Mouse (Mus musculus) Patski (cell line): ENCODE measurements around the gene Clcn3. TPM values are rescaled to one million over a fixed set of nuclear protein-coding genes. Genes with fewer than 3 reads are reported as not detected.

Experiments used
- ATAC-seq: fragments of 100-300 bp; one replicate; pipeline ENCODE4 v1.8.0; 2021
- CTCF ChIA-PET: fragments of 350-600 bp; sonication (Branson Sonifier 250); formaldehyde crosslinking; loops from one replicate; lab custom pipeline; 2022; ENCODE audit warnings: inconsistent platforms; lab: Charles Lee
- POLR2A ChIA-PET: fragments of 350-600 bp; sonication (Branson Sonifier 250); formaldehyde crosslinking; loops from one replicate; lab custom pipeline; 2022; ENCODE audit warnings: antibody characterized with exemption, inconsistent platforms; lab: Charles Lee
- DNase-seq: peaks from one replicate; pipeline ENCODE4 v3.0.0-alpha.2; 2011; ENCODE audit warnings: low read depth, low spot score
- H3K27me3 ChIP-seq: fragments of 371-371 bp; one replicate; pipeline ENCODE4 v1.5.1; 2021
- CTCF ChIP-seq: fragments of 100-300 bp; IDR thresholded peaks from one replicate; pipeline ENCODE4 v1.5.1; 2021
- in situ Hi-C: fragments of 300-500 bp; cut with MboI; formaldehyde crosslinking; loops from 3 replicates; pipeline ENCODE4 v1.11.1; 2018; ENCODE audit warnings: low pct_unique_long_range_greater_than_20kb, mixed read lengths
- polyA plus RNA-seq: library from polyadenylated mRNA; unstranded; gene quantifications from one replicate; pipeline ENCODE4 v1.2.3, GENCODE M21; 2021

Gene Clcn3
- polyA plus RNA-seq, 1 experiment from 2014 or later = 55.5 TPM

- DNase-seq = no peak
- in situ Hi-C loops = no loop called here
- peak; percentile 31 for ATAC-seq
- CTCF ChIA-PET = interaction anchor here (0.9 kb wide), 1 partner anchor 12 kb away, joined by 3 read pairs; no protein-coding TSS in a partner anchor
- POLR2A ChIA-PET = no interaction called here
- no peaks in the 10 kb centered on the region for H3K27me3 ChIP-seq
- no peak for TF ChIP-seq CTCF
Observed at GRCm38 (mm10) chr8:60919069-60919468, 64.0 kb downstream of the Clcn3 start.

GRCm38 (mm10) chr8:60912554-60912953, 70.5 kb downstream of the Clcn3 start:
- in situ Hi-C loops = no loop called here
- POLR2A ChIA-PET = interaction anchor here (0.6 kb wide), 1 partner anchor 33 kb away, joined by 3 read pairs; no protein-coding TSS in a partner anchor
- no peak for DNase-seq
- no peaks in the 10 kb centered on the region for H3K27me3 ChIP-seq
- CTCF ChIA-PET = no interaction called here
- ATAC-seq = no peak
- no peak for TF ChIP-seq CTCF

GRCm38 (mm10) chr8:60912081-60912480, 71.0 kb downstream of the Clcn3 start:
- CTCF ChIA-PET = no interaction called here
- no peaks in the 10 kb centered on the region for H3K27me3 ChIP-seq
- TF ChIP-seq CTCF = no peak
- POLR2A ChIA-PET = interaction anchor here (0.6 kb wide), 1 partner anchor 33 kb away, joined by 3 read pairs; no protein-coding TSS in a partner anchor
- DNase-seq = no peak
- in situ Hi-C loops = no loop called here
- no peak for ATAC-seq

DNA sequence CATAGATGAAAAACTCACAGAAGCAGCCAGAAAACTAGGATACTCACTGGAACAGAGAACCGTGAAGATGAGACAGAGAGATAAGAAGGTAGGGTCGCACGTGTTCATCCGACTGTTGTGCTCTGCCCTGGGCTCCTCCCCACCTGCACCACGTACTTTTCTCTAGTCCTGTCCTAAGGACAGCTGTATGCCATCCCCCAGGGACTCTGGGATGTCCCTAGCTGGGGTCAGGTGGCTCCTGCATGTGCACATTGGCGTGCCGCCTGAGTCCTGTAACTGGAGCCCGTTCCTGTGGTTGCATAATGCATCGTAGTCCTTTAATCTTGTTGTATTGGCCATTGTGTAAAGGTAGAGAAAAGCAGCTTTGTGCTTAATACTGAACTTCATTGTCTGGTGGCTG, 83.0 kb downstream of the Clcn3 start:
- in situ Hi-C loops = no loop called here
- H3K27me3 ChIP-seq = no peaks in the 10 kb centered on the region
- POLR2A ChIA-PET = no interaction called here
- CTCF ChIA-PET = no interaction called here
- DNase-seq (no peak), ATAC-seq (no peak)
- no peak for TF ChIP-seq CTCF

DNA sequence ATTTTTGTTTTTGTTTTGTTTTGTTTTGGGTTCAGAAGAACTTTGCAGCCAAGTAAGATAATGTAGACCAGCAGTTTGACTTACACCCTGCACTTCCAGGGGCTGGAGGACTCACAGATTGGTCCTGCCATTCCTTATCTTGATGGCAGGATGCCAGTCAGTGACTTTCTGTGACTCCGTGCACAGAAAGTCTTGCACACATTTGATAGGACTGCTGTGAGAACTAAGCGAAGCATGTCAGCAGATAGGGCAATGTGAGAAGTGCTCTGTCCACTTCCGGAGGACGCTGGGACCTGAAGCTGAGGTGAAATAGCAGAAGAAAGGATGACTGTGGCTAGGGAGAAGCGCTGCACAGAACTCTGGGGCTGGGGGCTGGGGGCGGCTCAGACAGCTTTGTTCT, 87.2 kb downstream of the Clcn3 start:
- DNase-seq (no peak), ATAC-seq (no peak)
- H3K27me3 ChIP-seq = no peaks in the 10 kb centered on the region
- POLR2A ChIA-PET = no interaction called here
- in situ Hi-C loops = no loop called here
- no peak for TF ChIP-seq CTCF
- CTCF ChIA-PET = interaction anchor here (0.6 to 1.4 kb wide), 2 partner anchors 57 kb away, joined by 3 read pairs; no protein-coding TSS in a partner anchor

DNA sequence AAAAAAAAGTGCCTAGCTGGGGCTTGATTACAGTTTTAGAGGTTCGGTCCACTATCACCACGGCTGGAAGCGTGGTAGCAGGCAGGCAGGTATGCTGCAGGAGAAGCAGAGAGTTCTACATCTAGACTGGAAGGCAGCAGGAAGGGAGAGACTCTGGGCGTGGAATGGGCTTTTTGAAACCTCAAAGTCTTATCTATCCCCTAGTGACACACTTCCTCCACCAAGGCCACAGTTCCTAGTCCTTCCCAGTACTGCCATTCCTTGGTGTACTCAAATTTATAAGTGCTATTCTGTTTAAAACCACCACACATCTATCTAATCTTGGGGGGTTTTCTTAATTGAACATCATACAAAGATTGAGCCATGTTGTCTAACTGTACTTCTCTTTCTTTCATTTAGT, 91.3 kb downstream of the Clcn3 start:
- no peaks in the 10 kb centered on the region for H3K27me3 ChIP-seq
- DNase-seq (no peak), ATAC-seq (no peak)
- ChIA-PET POLR2A (no interaction called here), CTCF (interaction anchor here (0.7 to 1.4 kb wide), 3 partner anchors 9 to 13 kb away, joined by 3 read pairs; no protein-coding TSS in a partner anchor)
- no peak for TF ChIP-seq CTCF
- in situ Hi-C loops = no loop called here

GRCm38 (mm10) chr8:60890520-60890874, 92.6 kb downstream of the Clcn3 start:
- DNase-seq (no peak), ATAC-seq (no peak)
- in situ Hi-C loops = no loop called here
- no peaks in the 10 kb centered on the region for H3K27me3 ChIP-seq
- ChIA-PET POLR2A (interaction anchor here (0.7 kb wide), 4 partner anchors 30 to 1425 kb away, joined by 3 to 11 read pairs (median 3); no protein-coding TSS in a partner anchor), CTCF (interaction anchor here (1.4 kb wide), 1 partner anchor 7 kb away, joined by 3 read pairs; no protein-coding TSS in a partner anchor)
- no peak for TF ChIP-seq CTCF

GRCm38 (mm10) chr8:60889843-60890519, 93.1 kb downstream of the Clcn3 start, which contains the start of gene Hpf1:
Hpf1 (plus strand) TSS chr8:60890418.
- in situ Hi-C loops = no loop called here
- TF ChIP-seq CTCF = no peak
- ATAC-seq (peak; percentile 100), DNase-seq (peak; percentile 58)
- CTCF ChIA-PET = no interaction called here
- POLR2A ChIA-PET = interaction anchor here (0.6 to 0.7 kb wide), 6 partner anchors 13 to 1424 kb away, joined by 3 to 11 read pairs (median 3); no protein-coding TSS in a partner anchor
- no peaks in the 10 kb centered on the region for H3K27me3 ChIP-seq

- CTCF ChIA-PET = no interaction called here
- ATAC-seq (no peak), DNase-seq (no peak)
- H3K27me3 ChIP-seq = no peaks in the 10 kb centered on the region
- in situ Hi-C loops = no loop called here
- TF ChIP-seq CTCF = no peak
- POLR2A ChIA-PET = interaction anchor here (0.6 to 0.7 kb wide), 2 partner anchors 13 to 868 kb away, joined by 3 to 4 read pairs; no protein-coding TSS in a partner anchor
Observed at GRCm38 (mm10) chr8:60889131-60889842, 93.8 kb downstream of the Clcn3 start.

- CTCF ChIA-PET = interaction anchor here (1.0 kb wide), 1 partner anchor 9 kb away, joined by 3 read pairs; no protein-coding TSS in a partner anchor
- no peak for DNase-seq
- TF ChIP-seq CTCF = no peak
- H3K27me3 ChIP-seq = no peaks in the 10 kb centered on the region
- ATAC-seq = no peak
- POLR2A ChIA-PET = interaction anchor here (0.7 kb wide), 1 partner anchor 185 kb away, joined by 3 read pairs; no protein-coding TSS in a partner anchor
- in situ Hi-C loops = no loop called here
Observed at GRCm38 (mm10) chr8:60886736-60887135, 96.4 kb downstream of the Clcn3 start.
